11 mouse cellular contexts compared by ENCODE assay signal in the genomic region with DNA sequence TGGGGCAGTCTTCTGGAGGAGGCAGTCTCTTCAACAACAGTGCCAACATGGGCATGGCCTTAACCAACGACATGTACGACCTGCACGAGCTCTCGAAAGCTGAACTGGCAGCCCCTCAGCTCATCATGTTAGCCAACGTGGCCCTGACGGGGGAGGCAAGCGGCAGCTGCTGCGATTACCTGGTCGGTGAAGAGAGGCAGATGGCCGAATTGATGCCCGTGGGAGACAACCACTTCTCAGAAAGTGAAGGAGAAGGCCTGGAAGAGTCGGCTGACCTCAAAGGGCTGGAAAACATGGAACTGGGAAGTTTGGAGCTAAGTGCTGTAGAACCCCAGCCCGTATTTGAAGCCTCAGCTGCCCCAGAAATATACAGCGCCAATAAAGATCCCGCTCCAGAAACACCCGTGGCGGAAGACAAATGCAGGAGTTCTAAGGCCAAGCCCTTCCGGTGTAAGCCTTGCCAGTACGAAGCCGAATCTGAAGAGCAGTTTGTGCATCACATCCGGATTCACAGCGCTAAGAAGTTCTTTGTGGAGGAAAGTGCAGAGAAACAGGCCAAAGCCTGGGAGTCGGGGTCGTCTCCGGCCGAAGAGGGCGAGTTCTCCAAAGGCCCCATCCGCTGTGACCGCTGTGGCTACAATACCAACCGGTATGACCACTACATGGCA. TPM values are rescaled to one million over a fixed set of nuclear protein-coding genes. Genes with fewer than 3 reads are reported as not detected.
DNase-seq lines count a peak whose midpoint lies in the region; ATAC-seq and TF ChIP-seq lines count a peak whose summit lies in the region.
"Had no signal": no experiment of that assay in that cellular context is flagged by ENCODE, and none has a peak within 500 bp of the region (broad histone marks: within the 10 kb centered on the region; RNA-seq: fewer than 3 reads in every experiment).

No protein-coding gene starts in this region.

- no peaks in the 10 kb centered on the region for H3K27me3 ChIP-seq in kidney, embryonic 15.5 days
- peaks cover 6% of the 10 kb centered on the region; the same call in 1 of the 2 replicates for H3K27me3 ChIP-seq in neural tube, embryonic 13.5 days
- H3K27me3 ChIP-seq in neural tube, embryonic 15.5 days (replicated peaks) = 0 out of 2 replicates have a peak, but pooled peaks cover 2% of the 10 kb centered on the region
- no peaks in the 10 kb centered on the region for H3K27me3 ChIP-seq in limb, embryonic 14.5 days (ENCODE audit: control insufficient read depth, insufficient read depth, low read length)
- H3K27me3 ChIP-seq: limb, embryonic 15.5 days had no signal

- ATAC-seq in kidney, embryonic 15.5 days (replicated peaks; ENCODE audit: low FRiP score) = no peak
- no peak for ATAC-seq in neural tube, embryonic 13.5 days (ENCODE audit: low read depth)
- ATAC-seq in neural tube, embryonic 15.5 days (ENCODE audit: low FRiP score) = no peak
- no peak for ATAC-seq in limb, embryonic 14.5 days (ENCODE audit: low FRiP score, low read depth)

- peak overlapping the region; percentile 68 for H3K4me2 ChIP-seq in kidney, embryonic 15.5 days
- peak overlapping the region; percentile 76; the same call in 1 of the 2 replicates for H3K4me2 ChIP-seq in neural tube, embryonic 13.5 days
- no peak overlapping the region for H3K4me2 ChIP-seq in neural tube, embryonic 15.5 days
- H3K4me2 ChIP-seq in limb, embryonic 14.5 days (replicated peaks; ENCODE audit: low read depth, low read length, severe bottlenecking) = peak overlapping the region; percentile 42; the same call in 1 of the 2 replicates

- H3K9me3 ChIP-seq in kidney, embryonic 15.5 days (replicated peaks) = no peaks in the 10 kb centered on the region
- H3K9me3 ChIP-seq in neural tube, embryonic 13.5 days = no peaks in the 10 kb centered on the region
- no peaks in the 10 kb centered on the region for H3K9me3 ChIP-seq in neural tube, embryonic 15.5 days (replicated peaks)
- no peaks in the 10 kb centered on the region for H3K9me3 ChIP-seq in limb, embryonic 14.5 days (ENCODE audit: control insufficient read depth, low read length)
- H3K9me3 ChIP-seq: limb, embryonic 15.5 days had no signal

- peaks cover 26% of the 10 kb centered on the region for H3K4me1 ChIP-seq in kidney, embryonic 15.5 days
- H3K4me1 ChIP-seq in neural tube, embryonic 13.5 days (replicated peaks) = peaks cover 21% of the 10 kb centered on the region
- H3K4me1 ChIP-seq in neural tube, embryonic 15.5 days = peaks cover 16% of the 10 kb centered on the region
- H3K4me1 ChIP-seq in limb, embryonic 14.5 days (ENCODE audit: control insufficient read depth, insufficient read depth, low read length) = peaks cover 15% of the 10 kb centered on the region

- 0 out of 2 replicates have a peak overlapping the region, but pooled peaks have one; percentile 94 for H3K4me3 ChIP-seq in kidney, embryonic 15.5 days (replicated peaks)
- no peak overlapping the region for H3K4me3 ChIP-seq in neural tube, embryonic 13.5 days
- H3K4me3 ChIP-seq in neural tube, embryonic 15.5 days (replicated peaks) = no peak overlapping the region
- no peak overlapping the region for H3K4me3 ChIP-seq in limb, embryonic 14.5 days (replicated peaks; ENCODE audit: low read length)
- H3K4me3 ChIP-seq: layer of hippocampus, adult 2 months had no signal

- no peak overlapping the region; the same call in 1 of the 2 replicates for H3K9ac ChIP-seq in kidney, embryonic 15.5 days
- H3K9ac ChIP-seq in neural tube, embryonic 13.5 days = no peak overlapping the region
- no peak overlapping the region for H3K9ac ChIP-seq in neural tube, embryonic 15.5 days (replicated peaks)
- no peak overlapping the region for H3K9ac ChIP-seq in limb, embryonic 14.5 days (ENCODE audit: low read depth, low read length, severe bottlenecking)
- H3K9ac ChIP-seq: limb, embryonic 15.5 days had no signal

- DNase-seq in adrenal gland, adult (ENCODE audit: inconsistent age in 2 of 2, low spot score in 1 of 2) = peak; percentile 15 to 38
- no peak for DNase-seq in adrenal gland, adult 2 months
- no peak for DNase-seq in kidney, postnatal 14 days
- DNase-seq in limb, embryonic 14.5 days (ENCODE audit: low spot score) = no peak
- no peak for DNase-seq in layer of hippocampus, postnatal 25 days (ENCODE audit: extremely low spot score in 1 of 2, low spot score in 1 of 2)

- peaks cover 53% of the 10 kb centered on the region for H3K36me3 ChIP-seq in kidney, embryonic 15.5 days
- H3K36me3 ChIP-seq in neural tube, embryonic 13.5 days = peaks cover 30% of the 10 kb centered on the region
- peaks cover 10% of the 10 kb centered on the region for H3K36me3 ChIP-seq in neural tube, embryonic 15.5 days
- H3K36me3 ChIP-seq in limb, embryonic 14.5 days (ENCODE audit: control insufficient read depth, insufficient read depth, low read length) = peaks cover 51% of the 10 kb centered on the region

- H3K27ac ChIP-seq in kidney, embryonic 15.5 days = no peak overlapping the region
- no peak overlapping the region for H3K27ac ChIP-seq in neural tube, embryonic 13.5 days (replicated peaks)
- H3K27ac ChIP-seq in neural tube, embryonic 15.5 days (replicated peaks) = no peak overlapping the region
- H3K27ac ChIP-seq in limb, embryonic 14.5 days (replicated peaks; ENCODE audit: low read depth, low read length) = no peak overlapping the region
- H3K27ac ChIP-seq: layer of hippocampus, adult 2 months; limb, embryonic 15.5 days had no signal

- TF ChIP-seq POLR2A in limb, embryonic 14.5 days (IDR thresholded peaks at IDR 0.05; ENCODE audit: borderline replicate concordance, extremely low read depth, insufficient read depth, insufficient read length) = no peak

- 87% methylated on average over 30 of the region's 30 CpGs for WGBS in kidney, embryonic 15.5 days
- 95% methylated on average over 30 of the region's 30 CpGs for WGBS in neural tube, embryonic 13.5 days
- 94% methylated on average over 30 of the region's 30 CpGs for WGBS in neural tube, embryonic 15.5 days
- 93% methylated on average over 30 of the region's 30 CpGs for WGBS in limb, embryonic 14.5 days

RNA-seq across cellular contexts. Expression of gene Rest, which starts 2.8 kb away (rescaled TPM):
- total RNA-seq in adrenal gland, adult 2 months (2021) = 10 to 100 TPM; 18.9 to 19.6 TPM
- polyA plus RNA-seq in adrenal gland, adult 2 months (2012; rRNA removed) = 6.9 and 7.8 TPM in 2 replicates
- 39.2 and 40.4 TPM in 2 replicates for polyA plus RNA-seq in kidney, embryonic 15.5 days (2015; fragmentation: Nextera tagmentation; extraction: Ambion mirVana)
- polyA plus RNA-seq in neural tube, embryonic 13.5 days (2015; fragmentation: Nextera tagmentation; extraction: Ambion mirVana) = 9.7 and 12.5 TPM in 2 replicates
- polyA plus RNA-seq in neural tube, embryonic 15.5 days (2015; fragmentation: Nextera tagmentation; extraction: Ambion mirVana) = 6.2 and 10.9 TPM in 2 replicates
- polyA plus RNA-seq in limb, embryonic 14.5 days (2012; rRNA removed) = 27.9 and 28.2 TPM in 2 replicates
- 47.0 and 58.2 TPM in 2 replicates for polyA plus RNA-seq in limb, embryonic 14.5 days (2014; fragmentation: Nextera tagmentation; extraction: Ambion mirVana)
- 1 to 10 TPM; 4.4 to 5.4 TPM for total RNA-seq in layer of hippocampus, postnatal 25 days (2021)

RNA-seq across cellular contexts. Expression of gene Noa1, which starts 41.8 kb away (rescaled TPM):
- 10 to 100 TPM; 28.7 to 29.5 TPM for total RNA-seq in adrenal gland, adult 2 months (2021)
- polyA plus RNA-seq in adrenal gland, adult 2 months (2012; rRNA removed) = 30.2 and 31.6 TPM in 2 replicates
- polyA plus RNA-seq in kidney, embryonic 15.5 days (2015; fragmentation: Nextera tagmentation; extraction: Ambion mirVana) = 35.7 and 36.2 TPM in 2 replicates
- polyA plus RNA-seq in neural tube, embryonic 13.5 days (2015; fragmentation: Nextera tagmentation; extraction: Ambion mirVana) = 34.4 and 36.0 TPM in 2 replicates
- 36.0 and 37.2 TPM in 2 replicates for polyA plus RNA-seq in neural tube, embryonic 15.5 days (2015; fragmentation: Nextera tagmentation; extraction: Ambion mirVana)
- polyA plus RNA-seq in limb, embryonic 14.5 days (2012; rRNA removed) = 19.2 and 19.6 TPM in 2 replicates
- 23.7 and 25.9 TPM in 2 replicates for polyA plus RNA-seq in limb, embryonic 14.5 days (2014; fragmentation: Nextera tagmentation; extraction: Ambion mirVana)
- 10 to 100 TPM; 25.7 to 26.4 TPM for total RNA-seq in layer of hippocampus, postnatal 25 days (2021)

RNA-seq across cellular contexts. Expression of gene Polr2b, which starts 41.9 kb away (rescaled TPM):
- total RNA-seq in adrenal gland, adult 2 months (2021) = 10 to 100 TPM; 67.5 to 95.1 TPM
- polyA plus RNA-seq in adrenal gland, adult 2 months (2012; rRNA removed) = 20.7 and 37.6 TPM in 2 replicates
- 67.0 and 69.5 TPM in 2 replicates for polyA plus RNA-seq in kidney, embryonic 15.5 days (2015; fragmentation: Nextera tagmentation; extraction: Ambion mirVana)
- 62.3 and 71.8 TPM in 2 replicates for polyA plus RNA-seq in neural tube, embryonic 13.5 days (2015; fragmentation: Nextera tagmentation; extraction: Ambion mirVana)
- polyA plus RNA-seq in neural tube, embryonic 15.5 days (2015; fragmentation: Nextera tagmentation; extraction: Ambion mirVana) = 52.2 and 54.0 TPM in 2 replicates
- 37.7 and 44.8 TPM in 2 replicates for polyA plus RNA-seq in limb, embryonic 14.5 days (2012; rRNA removed)
- 56.6 and 61.0 TPM in 2 replicates for polyA plus RNA-seq in limb, embryonic 14.5 days (2014; fragmentation: Nextera tagmentation; extraction: Ambion mirVana)
- total RNA-seq in layer of hippocampus, postnatal 25 days (2021) = 10 to 100 TPM; 48.2 to 48.8 TPM

RNA-seq across cellular contexts. Expression of gene Spink2, which starts 56.8 kb away (rescaled TPM):
- under 1 TPM in 1 of 2 experiments, not detected in 1; 0.52 TPM for total RNA-seq in adrenal gland, adult 2 months (2021)
- 0.20 TPM in 1 of 2 replicates, not detected in the other for polyA plus RNA-seq in adrenal gland, adult 2 months (2012; rRNA removed)
- 2.1 TPM in 2 replicates for polyA plus RNA-seq in kidney, embryonic 15.5 days (2015; fragmentation: Nextera tagmentation; extraction: Ambion mirVana)
- 4.8 and 5.1 TPM in 2 replicates for polyA plus RNA-seq in neural tube, embryonic 13.5 days (2015; fragmentation: Nextera tagmentation; extraction: Ambion mirVana)
- polyA plus RNA-seq in neural tube, embryonic 15.5 days (2015; fragmentation: Nextera tagmentation; extraction: Ambion mirVana) = 2.9 and 3.2 TPM in 2 replicates
- 4.6 TPM in 2 replicates for polyA plus RNA-seq in limb, embryonic 14.5 days (2012; rRNA removed)
- polyA plus RNA-seq in limb, embryonic 14.5 days (2014; fragmentation: Nextera tagmentation; extraction: Ambion mirVana) = 3.7 and 3.8 TPM in 2 replicates
- not detected for total RNA-seq in layer of hippocampus, postnatal 25 days (2021)
- total RNA-seq: layer of hippocampus, adult 2 months had no signal
- polyA plus RNA-seq: macrophage had no signal

Comparison
In these comparisons a context has a peak if more than half of its experiments do, and no peak if none do; other contexts are left out.
1. DNase-seq: peak in adrenal gland, adult (2 of 2); none in adrenal gland, adult 2 months (single experiment), kidney, postnatal 14 days (single experiment), limb, embryonic 14.5 days (single experiment) and layer of hippocampus, postnatal 25 days (0 of 2).